Comparison of ENCODE assay signal across 9 mouse cellular contexts in genomic region chr7:28464416-28465212, GRCm38 (mm10). TPM values are rescaled to one million over a fixed set of nuclear protein-coding genes. Genes with fewer than 3 reads are reported as not detected.
DNase-seq lines count a peak whose midpoint lies in the region; ATAC-seq and TF ChIP-seq lines count a peak whose summit lies in the region.
"Had no signal": no experiment of that assay in that cellular context is flagged by ENCODE, and none has a peak within 500 bp of the region (broad histone marks: within the 10 kb centered on the region; RNA-seq: fewer than 3 reads in every experiment).

No protein-coding gene starts in this region.

- peaks cover 3% of the 10 kb centered on the region; the same call in 1 of the 2 replicates for H3K36me3 ChIP-seq in limb, embryonic 11.5 days (ENCODE audit: control insufficient read depth, insufficient read depth, low read length)
- H3K36me3 ChIP-seq in limb, embryonic 10.5 days = peaks cover 52% of the 10 kb centered on the region
- no peaks in the 10 kb centered on the region for H3K36me3 ChIP-seq in liver, embryonic 14.5 days (replicated peaks; ENCODE audit: control insufficient read depth, insufficient read depth, low read depth)

- H3K4me2 ChIP-seq in limb, embryonic 11.5 days (ENCODE audit: low read depth, severe bottlenecking) = no peak overlapping the region
- no peak overlapping the region for H3K4me2 ChIP-seq in liver, embryonic 14.5 days (ENCODE audit: low read depth)

- H3K4me1 ChIP-seq in limb, embryonic 11.5 days (ENCODE audit: control insufficient read depth, insufficient read depth, low read length) = peaks cover 2% of the 10 kb centered on the region; the same call in 1 of the 2 replicates
- peaks cover 14% of the 10 kb centered on the region for H3K4me1 ChIP-seq in limb, embryonic 10.5 days
- H3K4me1 ChIP-seq in liver, embryonic 14.5 days (replicated peaks; ENCODE audit: control insufficient read depth in 2 of 2, insufficient read depth in 2 of 2, low read length in 1 of 2) = no peaks in the 10 kb centered on the region

- H3K9ac ChIP-seq in limb, embryonic 11.5 days (ENCODE audit: low read length) = no peak overlapping the region
- no peak overlapping the region for H3K9ac ChIP-seq in liver, embryonic 14.5 days (replicated peaks)

- peak; percentile 35 for DNase-seq in limb, embryonic 11.5 days (ENCODE audit: low spot score)
- no peak for DNase-seq in limb, embryonic 10.5 days (ENCODE audit: low spot score)
- DNase-seq in cerebellum, adult 11 months = peak; percentile 85
- DNase-seq in frontal cortex, adult 2 months (ENCODE audit: extremely low spot score in 1 of 2, low spot score in 1 of 2) = peak; percentile 91 to 92
- peak; percentile 78 for DNase-seq in kidney, postnatal 14 days
- peak in 2 of 3 experiments; percentile 28 for DNase-seq in liver, embryonic 14.5 days (ENCODE audit: low read depth in 3 of 3, low spot score in 3 of 3)
- DNase-seq in ovary, postnatal 14 days (ENCODE audit: low spot score) = peak; percentile 49
- no peak for DNase-seq in gastrocnemius, postnatal 25 days

- no peak for TF ChIP-seq EP300 in liver, embryonic 14.5 days (IDR thresholded peaks at IDR 0.05; ENCODE audit: low read depth)

- H3K9me3 ChIP-seq in limb, embryonic 11.5 days (ENCODE audit: control insufficient read depth, low read length) = no peaks in the 10 kb centered on the region
- H3K9me3 ChIP-seq in limb, embryonic 10.5 days (replicated peaks) = no peaks in the 10 kb centered on the region
- no peaks in the 10 kb centered on the region for H3K9me3 ChIP-seq in liver, embryonic 14.5 days (ENCODE audit: control insufficient read depth, low read length)

- no peak overlapping the region for H3K4me3 ChIP-seq in limb, embryonic 11.5 days (ENCODE audit: low read depth, low read length)
- H3K4me3 ChIP-seq in limb, embryonic 10.5 days = no peak overlapping the region
- H3K4me3 ChIP-seq in liver, embryonic 14.5 days (ENCODE audit: insufficient read depth in 1 of 2, low read depth in 2 of 2, low read length in 2 of 2) = no peak overlapping the region
- H3K4me3 ChIP-seq: myocyte had no signal

- H3K27me3 ChIP-seq in limb, embryonic 11.5 days (ENCODE audit: control insufficient read depth, insufficient read depth, low read length) = no peaks in the 10 kb centered on the region; the same call in 1 of the 2 replicates
- peaks cover 39% of the 10 kb centered on the region for H3K27me3 ChIP-seq in limb, embryonic 10.5 days (ENCODE audit: low read depth, poor library complexity, severe bottlenecking)
- peaks cover 13% of the 10 kb centered on the region; the same call in 1 of the 2 replicates for H3K27me3 ChIP-seq in liver, embryonic 14.5 days (ENCODE audit: control insufficient read depth, insufficient read depth, low read length)

- H3K27ac ChIP-seq in limb, embryonic 11.5 days (replicated peaks; ENCODE audit: low read depth, low read length) = no peak overlapping the region
- H3K27ac ChIP-seq in limb, embryonic 10.5 days = no peak overlapping the region
- H3K27ac ChIP-seq in liver, embryonic 14.5 days = no peak overlapping the region

- WGBS in limb, embryonic 11.5 days = 65% methylated on average over 10 of the region's 10 CpGs
- 63% methylated on average over 10 of the region's 10 CpGs for WGBS in limb, embryonic 10.5 days
- WGBS in liver, embryonic 14.5 days (ENCODE audit: insufficient replicate concordance) = 44% methylated on average over 10 of the region's 10 CpGs

- no peak for ATAC-seq in limb, embryonic 11.5 days (ENCODE audit: insufficient number of reproducible peaks, low FRiP score, low TSS enrichment, low read depth)
- ATAC-seq in liver, embryonic 14.5 days (ENCODE audit: insufficient read depth) = peak; percentile 48; the same call in 1 of the 2 replicates

- TF ChIP-seq CTCF in liver, embryonic 14.5 days (IDR thresholded peaks at IDR 0.05; ENCODE audit: low read depth) = no peak

RNA-seq across cellular contexts. Expression of gene Lrfn1, which starts 12.8 kb away (rescaled TPM):
- 5.8 and 6.3 TPM in 2 replicates for polyA plus RNA-seq in limb, embryonic 11.5 days (2014; fragmentation: Nextera tagmentation; extraction: Ambion mirVana)
- polyA plus RNA-seq in limb, embryonic 10.5 days (2016; fragmentation: Nextera tagmentation; extraction: Ambion mirVana) = 4.1 and 5.0 TPM in 2 replicates
- polyA plus RNA-seq in frontal cortex, adult 2 months (2012; rRNA removed) = 39.9 and 40.4 TPM in 2 replicates
- 0.41 and 0.58 TPM in 2 replicates for polyA plus RNA-seq in liver, embryonic 14.5 days (2012; rRNA removed)
- polyA plus RNA-seq in liver, embryonic 14.5 days (2014; fragmentation: Nextera tagmentation; extraction: Ambion mirVana) = 0.15 TPM in 1 of 2 replicates, not detected in the other
- total RNA-seq in gastrocnemius, postnatal 25 days (2021) = under 1 TPM; 0.23 to 0.38 TPM
- polyA plus RNA-seq: myocyte had no signal

RNA-seq across cellular contexts. Expression of gene Gmfg, which starts 27.4 kb away (rescaled TPM):
- polyA plus RNA-seq in limb, embryonic 11.5 days (2014; fragmentation: Nextera tagmentation; extraction: Ambion mirVana) = 5.8 and 7.5 TPM in 2 replicates
- polyA plus RNA-seq in limb, embryonic 10.5 days (2016; fragmentation: Nextera tagmentation; extraction: Ambion mirVana) = 6.8 and 7.7 TPM in 2 replicates
- polyA plus RNA-seq in frontal cortex, adult 2 months (2012; rRNA removed) = 4.0 and 5.2 TPM in 2 replicates
- polyA plus RNA-seq in liver, embryonic 14.5 days (2012; rRNA removed) = 13.1 and 22.2 TPM in 2 replicates
- 31.4 and 39.3 TPM in 2 replicates for polyA plus RNA-seq in liver, embryonic 14.5 days (2014; fragmentation: Nextera tagmentation; extraction: Ambion mirVana)
- 1 to 10 TPM; 1.6 to 4.2 TPM for total RNA-seq in gastrocnemius, postnatal 25 days (2021)
- polyA plus RNA-seq: myocyte had no signal

RNA-seq across cellular contexts. Expression of gene Ifnl2, which starts 45.6 kb away (rescaled TPM):
- polyA plus RNA-seq in limb, embryonic 11.5 days (2014; fragmentation: Nextera tagmentation; extraction: Ambion mirVana) = not detected in 2 replicates
- polyA plus RNA-seq in limb, embryonic 10.5 days (2016; fragmentation: Nextera tagmentation; extraction: Ambion mirVana) = not detected in 2 replicates
- not detected in 2 replicates for polyA plus RNA-seq in frontal cortex, adult 2 months (2012; rRNA removed)
- polyA plus RNA-seq in liver, embryonic 14.5 days (2012; rRNA removed) = not detected in 2 replicates
- not detected in 2 replicates for polyA plus RNA-seq in liver, embryonic 14.5 days (2014; fragmentation: Nextera tagmentation; extraction: Ambion mirVana)
- total RNA-seq in gastrocnemius, postnatal 25 days (2021) = not detected
- polyA plus RNA-seq: myocyte had no signal

RNA-seq across cellular contexts. Expression of gene Ifnl3, which starts 58.0 kb away (rescaled TPM):
- polyA plus RNA-seq in limb, embryonic 11.5 days (2014; fragmentation: Nextera tagmentation; extraction: Ambion mirVana) = not detected in 2 replicates
- polyA plus RNA-seq in limb, embryonic 10.5 days (2016; fragmentation: Nextera tagmentation; extraction: Ambion mirVana) = not detected in 2 replicates
- polyA plus RNA-seq in frontal cortex, adult 2 months (2012; rRNA removed) = not detected in 2 replicates
- not detected in 2 replicates for polyA plus RNA-seq in liver, embryonic 14.5 days (2012; rRNA removed)
- not detected in 2 replicates for polyA plus RNA-seq in liver, embryonic 14.5 days (2014; fragmentation: Nextera tagmentation; extraction: Ambion mirVana)
- not detected for total RNA-seq in gastrocnemius, postnatal 25 days (2021)
- polyA plus RNA-seq: myocyte had no signal

Comparison
In these comparisons a context has a peak if more than half of its experiments do, and no peak if none do; other contexts are left out.
1. DNase-seq: peak in limb, embryonic 11.5 days (single experiment), cerebellum, adult 11 months (single experiment), frontal cortex, adult 2 months (2 of 2), kidney, postnatal 14 days (single experiment), liver, embryonic 14.5 days (2 of 3) and ovary, postnatal 14 days (single experiment); none in limb, embryonic 10.5 days (single experiment) and gastrocnemius, postnatal 25 days (single experiment).